Mouse (Mus musculus): ENCODE results near the gene Tgoln1. TPM values are rescaled to one million over a fixed set of nuclear protein-coding genes. Genes with fewer than 3 reads are reported as not detected.

Tgoln1 gene
- polyA plus RNA-seq, 1 experiment from 2014 or later = 25.6 TPM

- Histone ChIP-seq H3K4me3 (no peak overlapping the region), H3K36me3 (peaks cover 52% of the 10 kb centered on the region)
Measured at GRCm38 (mm10) chr6:72604066-72604465, 12.7 kb downstream of the Tgoln1 start.

GRCm38 (mm10) chr6:72601732-72602131, 15.1 kb downstream of the Tgoln1 start:
- 58% methylated on average over 1 of the region's 1 CpGs for WGBS
- Histone ChIP-seq H3K9ac (no peak overlapping the region), H3K27ac (no peak overlapping the region), H3K4me2 (no peak overlapping the region), H3K4me3 (no peak overlapping the region), H3K27me3 (no peaks in the 10 kb centered on the region), H3K36me3 (peaks cover 36% of the 10 kb centered on the region), H3K9me3 (no peaks in the 10 kb centered on the region), H3K4me1 (peaks cover 21% of the 10 kb centered on the region)
- no peak for ATAC-seq (ENCODE audit: insufficient number of reproducible peaks, low FRiP score, low TSS enrichment, low read depth)

More at GRCm38 (mm10) chr6:72604066-72604465, 12.7 kb downstream of the Tgoln1 start:
- Histone ChIP-seq H3K9ac (no peak overlapping the region), H3K9me3 (no peaks in the 10 kb centered on the region), H3K27me3 (no peaks in the 10 kb centered on the region), H3K4me1 (peaks cover 4% of the 10 kb centered on the region), H3K4me2 (no peak overlapping the region), H3K27ac (no peak overlapping the region)
- ATAC-seq (ENCODE audit: insufficient number of reproducible peaks, low FRiP score, low TSS enrichment, low read depth) = no peak
- 72% methylated on average over 2 of the region's 2 CpGs for WGBS

GRCm38 (mm10) chr6:72600771-72601170, 16.0 kb downstream of the Tgoln1 start:
- Histone ChIP-seq H3K4me2 (no peak overlapping the region), H3K9me3 (no peaks in the 10 kb centered on the region), H3K4me3 (no peak overlapping the region), H3K4me1 (peaks cover 26% of the 10 kb centered on the region), H3K27me3 (no peaks in the 10 kb centered on the region), H3K27ac (no peak overlapping the region), H3K36me3 (peaks cover 27% of the 10 kb centered on the region), H3K9ac (no peak overlapping the region)
- 84% methylated on average over 12 of the region's 12 CpGs for WGBS
- no peak for ATAC-seq (ENCODE audit: insufficient number of reproducible peaks, low FRiP score, low TSS enrichment, low read depth)

- Histone ChIP-seq H3K27me3 (no peaks in the 10 kb centered on the region), H3K4me2 (no peak overlapping the region), H3K9ac (no peak overlapping the region), H3K9me3 (no peaks in the 10 kb centered on the region), H3K4me3 (no peak overlapping the region), H3K36me3 (peaks cover 21% of the 10 kb centered on the region), H3K27ac (no peak overlapping the region), H3K4me1 (peaks cover 26% of the 10 kb centered on the region)
- 82% methylated on average over 6 of the region's 6 CpGs for WGBS
- ATAC-seq (ENCODE audit: insufficient number of reproducible peaks, low FRiP score, low TSS enrichment, low read depth) = no peak
Measured at GRCm38 (mm10) chr6:72600216-72600615, 16.6 kb downstream of the Tgoln1 start.

GRCm38 (mm10) chr6:72598791-72599557, 17.8 kb downstream of the Tgoln1 start:
- peak overlapping the region; percentile 69 for H3K4me3 ChIP-seq
- peaks cover 10% of the 10 kb centered on the region; the same call in 1 of the 2 replicates for H3K36me3 ChIP-seq
- peak overlapping the region; percentile 68 for H3K9ac ChIP-seq
- H3K9me3 ChIP-seq = no peaks in the 10 kb centered on the region
- peak overlapping the region; percentile 76 for H3K4me2 ChIP-seq
- H3K4me1 ChIP-seq = peaks cover 26% of the 10 kb centered on the region
- peak; percentile 30; the same call in 1 of the 2 replicates for ATAC-seq (ENCODE audit: insufficient number of reproducible peaks, low FRiP score, low TSS enrichment, low read depth)
- peak overlapping the region; percentile 92 for H3K27ac ChIP-seq
- WGBS = 28% methylated on average over 12 of the region's 12 CpGs
- H3K27me3 ChIP-seq = no peaks in the 10 kb centered on the region

- H3K9me3 ChIP-seq = no peaks in the 10 kb centered on the region
Measured at GRCm38 (mm10) chr6:72597956-72598753, 18.6 kb downstream of the Tgoln1 start, which contains the start of the genes Elmod3 and Retsat. Elmod3 (minus strand) TSS chr6:72598413. Retsat (plus strand) TSS chr6:72598475.

GRCm38 (mm10) chr6:72597083-72597874, 19.5 kb downstream of the Tgoln1 start:
- ATAC-seq (ENCODE audit: insufficient number of reproducible peaks, low FRiP score, low TSS enrichment, low read depth) = no peak
- H3K27me3 ChIP-seq = no peaks in the 10 kb centered on the region
- H3K36me3 ChIP-seq = peaks cover 8% of the 10 kb centered on the region; the same call in 1 of the 2 replicates
- H3K9ac ChIP-seq = peak overlapping the region; percentile 68
- no peaks in the 10 kb centered on the region for H3K9me3 ChIP-seq
- peak overlapping the region; percentile 69 for H3K4me3 ChIP-seq
- peak overlapping the region; percentile 76 for H3K4me2 ChIP-seq
- WGBS = 36% methylated on average over 13 of the region's 13 CpGs
- H3K27ac ChIP-seq = peak overlapping the region; percentile 58; the same call in 1 of the 2 replicates
- peaks cover 26% of the 10 kb centered on the region for H3K4me1 ChIP-seq

More at GRCm38 (mm10) chr6:72597956-72598753, 18.6 kb downstream of the Tgoln1 start, which contains the start of the genes Elmod3 and Retsat:
- WGBS = under 1% methylated on average over 38 of the region's 38 CpGs
- H3K4me2 ChIP-seq = peak within 1 kb of the TSS; percentile 76
- H3K4me3 ChIP-seq = peak within 1 kb of the TSS; percentile 69
- peaks cover 7% of the 10 kb centered on the region; the same call in 1 of the 2 replicates for H3K36me3 ChIP-seq
- peak within 1 kb of the TSS; percentile 68 for H3K9ac ChIP-seq
- peak; percentile 87 for ATAC-seq (ENCODE audit: insufficient number of reproducible peaks, low FRiP score, low TSS enrichment, low read depth)
- peak within 1 kb of the TSS; percentile 92 for H3K27ac ChIP-seq
- peaks cover 26% of the 10 kb centered on the region for H3K4me1 ChIP-seq
- no peaks in the 10 kb centered on the region for H3K27me3 ChIP-seq

GRCm38 (mm10) chr6:72593914-72594313, 22.9 kb downstream of the Tgoln1 start:
- Histone ChIP-seq H3K4me3 (no peak overlapping the region), H3K9me3 (no peaks in the 10 kb centered on the region), H3K36me3 (peaks cover 8% of the 10 kb centered on the region; the same call in 1 of the 2 replicates), H3K4me2 (no peak overlapping the region), H3K4me1 (peaks cover 20% of the 10 kb centered on the region), H3K9ac (no peak overlapping the region), H3K27me3 (no peaks in the 10 kb centered on the region), H3K27ac (no peak overlapping the region)
- WGBS = 52% methylated on average over 5 of the region's 5 CpGs
- ATAC-seq (ENCODE audit: insufficient number of reproducible peaks, low FRiP score, low TSS enrichment, low read depth) = no peak

GRCm38 (mm10) chr6:72593011-72593803, 23.6 kb downstream of the Tgoln1 start:
- no peak overlapping the region for H3K9ac ChIP-seq
- no peak overlapping the region for H3K27ac ChIP-seq
- H3K36me3 ChIP-seq = peaks cover 8% of the 10 kb centered on the region; the same call in 1 of the 2 replicates
- WGBS = 80% methylated on average over 6 of the region's 6 CpGs
- ATAC-seq (ENCODE audit: insufficient number of reproducible peaks, low FRiP score, low TSS enrichment, low read depth) = no peak
- no peak overlapping the region for H3K4me2 ChIP-seq
- H3K4me1 ChIP-seq = peaks cover 16% of the 10 kb centered on the region
- no peaks in the 10 kb centered on the region for H3K9me3 ChIP-seq
- no peak overlapping the region for H3K4me3 ChIP-seq
- H3K27me3 ChIP-seq = no peaks in the 10 kb centered on the region

- H3K4me3 ChIP-seq = no peak overlapping the region
- no peak for ATAC-seq (ENCODE audit: insufficient number of reproducible peaks, low FRiP score, low TSS enrichment, low read depth)
- H3K27ac ChIP-seq = no peak overlapping the region
- H3K9ac ChIP-seq = no peak overlapping the region
- peaks cover 26% of the 10 kb centered on the region for H3K36me3 ChIP-seq
- no peak overlapping the region for H3K4me2 ChIP-seq
- no peaks in the 10 kb centered on the region for H3K4me1 ChIP-seq
- H3K27me3 ChIP-seq = no peaks in the 10 kb centered on the region
- H3K9me3 ChIP-seq = no peaks in the 10 kb centered on the region
Measured at GRCm38 (mm10) chr6:72590111-72590510, 26.7 kb downstream of the Tgoln1 start.

GRCm38 (mm10) chr6:72588307-72588706, 28.5 kb downstream of the Tgoln1 start:
- Histone ChIP-seq H3K27ac (no peak overlapping the region), H3K9me3 (no peaks in the 10 kb centered on the region), H3K36me3 (peaks cover 27% of the 10 kb centered on the region), H3K27me3 (no peaks in the 10 kb centered on the region), H3K4me1 (no peaks in the 10 kb centered on the region), H3K4me2 (no peak overlapping the region), H3K9ac (no peak overlapping the region), H3K4me3 (no peak overlapping the region)
- no peak for ATAC-seq (ENCODE audit: insufficient number of reproducible peaks, low FRiP score, low TSS enrichment, low read depth)

Data from limb, embryonic 15.5 days (tissue).